10 mouse cellular contexts compared by ENCODE assay signal in the genomic region with DNA sequence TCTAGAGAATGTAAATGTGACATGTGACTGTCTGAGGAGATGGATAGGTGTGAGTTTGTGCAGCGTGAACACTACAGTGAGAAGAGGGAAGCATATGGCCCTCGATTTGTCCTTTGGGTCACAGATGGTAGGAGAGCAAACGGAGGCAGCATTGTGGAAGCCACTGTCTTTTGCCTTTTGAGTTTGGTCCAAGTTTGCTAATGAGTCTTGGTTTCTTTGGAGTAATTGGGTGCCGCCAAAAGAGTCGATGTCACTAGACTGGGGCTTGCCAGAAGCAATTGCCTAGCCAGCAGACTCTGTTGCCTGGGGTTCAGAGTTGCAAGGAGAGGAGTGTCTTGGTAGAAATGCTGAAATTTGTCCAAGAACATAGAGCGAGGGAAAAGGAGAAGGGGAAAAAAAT. TPM values are rescaled to one million over a fixed set of nuclear protein-coding genes. Genes with fewer than 3 reads are reported as not detected.
DNase-seq lines count a peak whose midpoint lies in the region; ATAC-seq and TF ChIP-seq lines count a peak whose summit lies in the region.
"Had no signal": no experiment of that assay in that cellular context is flagged by ENCODE, and none has a peak within 500 bp of the region (broad histone marks: within the 10 kb centered on the region; RNA-seq: fewer than 3 reads in every experiment).

No protein-coding gene starts in this region.

- no peak overlapping the region for H3K4me3 ChIP-seq in kidney, adult 2 months (ENCODE audit: insufficient read depth, low read depth, low read length)
- no peak overlapping the region for H3K4me3 ChIP-seq in midbrain, embryonic 12.5 days
- H3K4me3 ChIP-seq in stomach, postnatal 0 days (ENCODE audit: low read depth, low read length): no peak overlapping the region
- H3K4me3 ChIP-seq in liver, embryonic 12.5 days: no peak overlapping the region
- H3K4me3 ChIP-seq in heart, adult 2 months: no peak overlapping the region

- DNase-seq in kidney, adult 2 months: peak; percentile 46
- DNase-seq in kidney, postnatal 25 days: no peak
- DNase-seq in brain, embryonic 14.5 days (ENCODE audit: low read depth): peak; percentile 92
- peak; percentile 52 to 64 for DNase-seq in cerebellum, postnatal 14 days
- no peak for DNase-seq in stomach, postnatal 0 days (ENCODE audit: low spot score)
- no peak for DNase-seq in heart, adult 2 months
- DNase-seq: adrenal gland, postnatal 10 days; retina, postnatal 1 day had no signal

- no peak for ATAC-seq in midbrain, embryonic 12.5 days (ENCODE audit: low FRiP score, low read depth)
- ATAC-seq in stomach, postnatal 0 days (ENCODE audit: low FRiP score, low TSS enrichment): no peak
- ATAC-seq in liver, embryonic 12.5 days: no peak

- H3K36me3 ChIP-seq in kidney, adult 2 months (ENCODE audit: control insufficient read depth, insufficient read depth, low read length): no peaks in the 10 kb centered on the region
- H3K36me3 ChIP-seq in midbrain, embryonic 12.5 days: peaks cover 14% of the 10 kb centered on the region
- no peaks in the 10 kb centered on the region; the same call in 1 of the 2 replicates for H3K36me3 ChIP-seq in stomach, postnatal 0 days (ENCODE audit: control insufficient read depth, insufficient read depth, low read length)
- peaks cover 11% of the 10 kb centered on the region for H3K36me3 ChIP-seq in liver, embryonic 12.5 days
- no peaks in the 10 kb centered on the region for H3K36me3 ChIP-seq in heart, adult 2 months (ENCODE audit: control insufficient read depth, insufficient read depth, low read length)

- H3K9me3 ChIP-seq in midbrain, embryonic 12.5 days: no peaks in the 10 kb centered on the region
- no peaks in the 10 kb centered on the region for H3K9me3 ChIP-seq in stomach, postnatal 0 days (ENCODE audit: control insufficient read depth, low read length)
- H3K9me3 ChIP-seq in liver, embryonic 12.5 days (replicated peaks): no peaks in the 10 kb centered on the region

- no peak overlapping the region for H3K9ac ChIP-seq in midbrain, embryonic 12.5 days (replicated peaks)
- H3K9ac ChIP-seq in stomach, postnatal 0 days (ENCODE audit: low read length): no peak overlapping the region
- H3K9ac ChIP-seq in liver, embryonic 12.5 days: no peak overlapping the region
- H3K9ac ChIP-seq in heart, adult 2 months (ENCODE audit: low read depth, low read length): no peak overlapping the region

- 0 out of 2 replicates have a peak overlapping the region, but pooled peaks have one; percentile 74 for H3K4me2 ChIP-seq in midbrain, embryonic 12.5 days (replicated peaks)
- H3K4me2 ChIP-seq in stomach, postnatal 0 days (replicated peaks; ENCODE audit: low read depth): no peak overlapping the region
- no peak overlapping the region for H3K4me2 ChIP-seq in liver, embryonic 12.5 days

- intact Hi-C loops in heart, adult 2 months (cut with DNase I): loop anchor here (5.0 kb wide), 3 partner anchors 45 to 350 kb away; a partner anchor contains a TSS

- 66% methylated on average over 6 of the region's 6 CpGs for WGBS in kidney, adult 2 months
- WGBS in midbrain, embryonic 12.5 days: 86% methylated on average over 6 of the region's 6 CpGs
- 81% methylated on average over 6 of the region's 6 CpGs for WGBS in stomach, postnatal 0 days
- 75% methylated on average over 6 of the region's 6 CpGs for WGBS in liver, embryonic 12.5 days (ENCODE audit: insufficient replicate concordance)
- 85% methylated on average over 6 of the region's 6 CpGs for WGBS in heart, adult 2 months

- no peaks in the 10 kb centered on the region for H3K27me3 ChIP-seq in kidney, adult 2 months (replicated peaks; ENCODE audit: control insufficient read depth, insufficient read depth, low read length)
- peaks cover 7% of the 10 kb centered on the region; the same call in 1 of the 2 replicates for H3K27me3 ChIP-seq in midbrain, embryonic 12.5 days
- no peaks in the 10 kb centered on the region for H3K27me3 ChIP-seq in stomach, postnatal 0 days (ENCODE audit: control insufficient read depth, insufficient read depth, low read length)
- peaks cover 32% of the 10 kb centered on the region for H3K27me3 ChIP-seq in liver, embryonic 12.5 days (replicated peaks)
- H3K27me3 ChIP-seq in heart, adult 2 months (ENCODE audit: control insufficient read depth, insufficient read depth, low read length): no peaks in the 10 kb centered on the region

- no peak for TF ChIP-seq EP300 in stomach, postnatal 0 days (optimal IDR thresholded peaks at IDR 0.05)
- no peak for TF ChIP-seq EP300 in heart, adult 2 months (IDR thresholded peaks at IDR 0.05; ENCODE audit: insufficient read depth, low read depth, low read length)

- no peak for TF ChIP-seq POLR2A in kidney, adult 2 months (IDR thresholded peaks at IDR 0.05; ENCODE audit: low read depth, low read length)
- TF ChIP-seq POLR2A in brain, embryonic 14.5 days (IDR thresholded peaks at IDR 0.05; ENCODE audit: borderline replicate concordance, extremely low read depth, insufficient read depth, insufficient read length, poor library complexity, severe bottlenecking): no peak
- TF ChIP-seq POLR2A in heart, adult 2 months (IDR thresholded peaks at IDR 0.05; ENCODE audit: insufficient read depth, low read depth, low read length): no peak

- no peaks in the 10 kb centered on the region for H3K79me2 ChIP-seq in heart, adult 2 months (replicated peaks; ENCODE audit: control insufficient read depth, insufficient read depth, low read length)

- peaks cover 6% of the 10 kb centered on the region; the same call in 1 of the 2 replicates for H3K4me1 ChIP-seq in kidney, adult 2 months (ENCODE audit: control insufficient read depth, insufficient read depth, low read length)
- peaks cover 26% of the 10 kb centered on the region for H3K4me1 ChIP-seq in midbrain, embryonic 12.5 days
- peaks cover 5% of the 10 kb centered on the region; the same call in 1 of the 2 replicates for H3K4me1 ChIP-seq in stomach, postnatal 0 days (replicated peaks; ENCODE audit: control insufficient read depth, insufficient read depth)
- peaks cover 25% of the 10 kb centered on the region for H3K4me1 ChIP-seq in liver, embryonic 12.5 days
- peaks cover 2% of the 10 kb centered on the region for H3K4me1 ChIP-seq in heart, adult 2 months (ENCODE audit: control insufficient read depth, insufficient read depth, low read length)

- TF ChIP-seq CTCF in kidney, adult 2 months (conservative IDR thresholded peaks at IDR 0.05; ENCODE audit: insufficient read depth, insufficient read length, low read depth, low read length): no peak
- no peak for TF ChIP-seq CTCF in brain, embryonic 14.5 days (IDR thresholded peaks at IDR 0.05; ENCODE audit: borderline replicate concordance, extremely low read depth, insufficient read depth, insufficient read length)
- TF ChIP-seq CTCF in stomach, postnatal 0 days (IDR thresholded peaks at IDR 0.05; ENCODE audit: low read depth): no peak
- no peak for TF ChIP-seq CTCF in heart, adult 2 months (IDR thresholded peaks at IDR 0.05)

- no peak overlapping the region for H3K27ac ChIP-seq in kidney, adult 2 months (ENCODE audit: insufficient read depth, low read depth, low read length)
- peak overlapping the region; percentile 95; the same call in 1 of the 2 replicates for H3K27ac ChIP-seq in midbrain, embryonic 12.5 days (replicated peaks)
- no peak overlapping the region for H3K27ac ChIP-seq in stomach, postnatal 0 days (replicated peaks)
- no peak overlapping the region for H3K27ac ChIP-seq in liver, embryonic 12.5 days
- no peak overlapping the region for H3K27ac ChIP-seq in heart, adult 2 months

RNA-seq across cellular contexts. Expression of a gene that starts 1.1 kb away (rescaled TPM):
- polyA plus RNA-seq in kidney, adult 2 months (2012; rRNA removed): 23.1 and 29.3 TPM in 2 replicates
- polyA plus RNA-seq in brain, embryonic 14.5 days (2012; rRNA removed): 50.1 and 55.9 TPM in 2 replicates
- 28.9 and 29.8 TPM in 2 replicates for polyA plus RNA-seq in midbrain, embryonic 12.5 days (2016; fragmentation: Nextera tagmentation; extraction: Ambion mirVana)
- 4.3 and 4.8 TPM in 2 replicates for polyA plus RNA-seq in stomach, postnatal 0 days (2015; fragmentation: Nextera tagmentation; extraction: Ambion mirVana)
- 4.5 and 4.9 TPM in 2 replicates for polyA plus RNA-seq in liver, embryonic 12.5 days (2016; fragmentation: Nextera tagmentation; extraction: Ambion mirVana)
- 1 to 10 TPM; 1.8 to 2.6 TPM for total RNA-seq in heart, adult 2 months (2021)
- polyA plus RNA-seq in heart, adult 2 months (2012; rRNA removed): 4.1 and 4.2 TPM in 2 replicates

RNA-seq across cellular contexts. Expression of a gene that starts 10.8 kb away (rescaled TPM):
- polyA plus RNA-seq in kidney, adult 2 months (2012; rRNA removed): 7.0 and 7.1 TPM in 2 replicates
- polyA plus RNA-seq in brain, embryonic 14.5 days (2012; rRNA removed): 8.4 and 8.7 TPM in 2 replicates
- 5.6 TPM in 2 replicates for polyA plus RNA-seq in midbrain, embryonic 12.5 days (2016; fragmentation: Nextera tagmentation; extraction: Ambion mirVana)
- 5.5 TPM in 2 replicates for polyA plus RNA-seq in stomach, postnatal 0 days (2015; fragmentation: Nextera tagmentation; extraction: Ambion mirVana)
- polyA plus RNA-seq in liver, embryonic 12.5 days (2016; fragmentation: Nextera tagmentation; extraction: Ambion mirVana): 2.8 TPM in 2 replicates
- total RNA-seq in heart, adult 2 months (2021): 1 to 10 TPM; 4.9 to 5.4 TPM
- polyA plus RNA-seq in heart, adult 2 months (2012; rRNA removed): 5.7 and 7.1 TPM in 2 replicates

RNA-seq across cellular contexts. Expression of a gene that starts 14.6 kb away (rescaled TPM):
- polyA plus RNA-seq in kidney, adult 2 months (2012; rRNA removed): 37.7 and 38.7 TPM in 2 replicates
- 1.0 and 2.8 TPM in 2 replicates for polyA plus RNA-seq in brain, embryonic 14.5 days (2012; rRNA removed)
- polyA plus RNA-seq in midbrain, embryonic 12.5 days (2016; fragmentation: Nextera tagmentation; extraction: Ambion mirVana): 1.3 and 2.0 TPM in 2 replicates
- 0.04 and 0.05 TPM in 2 replicates for polyA plus RNA-seq in stomach, postnatal 0 days (2015; fragmentation: Nextera tagmentation; extraction: Ambion mirVana)
- polyA plus RNA-seq in liver, embryonic 12.5 days (2016; fragmentation: Nextera tagmentation; extraction: Ambion mirVana): 0.12 and 0.14 TPM in 2 replicates
- 1 to 10 TPM in 1 of 2 experiments, under 1 TPM in 1; 0.77 to 1.2 TPM for total RNA-seq in heart, adult 2 months (2021)
- 0.44 and 0.64 TPM in 2 replicates for polyA plus RNA-seq in heart, adult 2 months (2012; rRNA removed)

RNA-seq across cellular contexts. Expression of a gene that starts 25.7 kb away (rescaled TPM):
- polyA plus RNA-seq in kidney, adult 2 months (2012; rRNA removed): 18.4 and 25.7 TPM in 2 replicates
- 19.5 and 25.0 TPM in 2 replicates for polyA plus RNA-seq in brain, embryonic 14.5 days (2012; rRNA removed)
- polyA plus RNA-seq in midbrain, embryonic 12.5 days (2016; fragmentation: Nextera tagmentation; extraction: Ambion mirVana): 7.5 and 9.3 TPM in 2 replicates
- polyA plus RNA-seq in stomach, postnatal 0 days (2015; fragmentation: Nextera tagmentation; extraction: Ambion mirVana): 3.0 and 3.5 TPM in 2 replicates
- polyA plus RNA-seq in liver, embryonic 12.5 days (2016; fragmentation: Nextera tagmentation; extraction: Ambion mirVana): 1.1 and 1.2 TPM in 2 replicates
- total RNA-seq in heart, adult 2 months (2021): 10 to 100 TPM; 16.8 to 17.7 TPM
- 16.4 and 18.6 TPM in 2 replicates for polyA plus RNA-seq in heart, adult 2 months (2012; rRNA removed)

RNA-seq across cellular contexts. Expression of a gene that starts 44.9 kb away (rescaled TPM):
- 43.2 and 55.0 TPM in 2 replicates for polyA plus RNA-seq in kidney, adult 2 months (2012; rRNA removed)
- polyA plus RNA-seq in brain, embryonic 14.5 days (2012; rRNA removed): 135 and 166 TPM in 2 replicates
- polyA plus RNA-seq in midbrain, embryonic 12.5 days (2016; fragmentation: Nextera tagmentation; extraction: Ambion mirVana): 220 and 232 TPM in 2 replicates
- 159 and 166 TPM in 2 replicates for polyA plus RNA-seq in stomach, postnatal 0 days (2015; fragmentation: Nextera tagmentation; extraction: Ambion mirVana)
- polyA plus RNA-seq in liver, embryonic 12.5 days (2016; fragmentation: Nextera tagmentation; extraction: Ambion mirVana): 213 and 222 TPM in 2 replicates
- total RNA-seq in heart, adult 2 months (2021): 10 to 100 TPM; 48.1 to 49.9 TPM
- 42.4 and 75.5 TPM in 2 replicates for polyA plus RNA-seq in heart, adult 2 months (2012; rRNA removed)

Comparison
In these comparisons a context has a peak if more than half of its experiments do, and no peak if none do; other contexts are left out.
1. DNase-seq: peak in kidney, adult 2 months (single experiment), brain, embryonic 14.5 days (single experiment) and cerebellum, postnatal 14 days (2 of 2); none in kidney, postnatal 25 days (0 of 2), stomach, postnatal 0 days (single experiment) and heart, adult 2 months (0 of 2).
2. RNA of a gene that starts 14.6 kb away (polyA plus RNA-seq): 37.7 to 38.7 TPM in kidney, adult 2 months; 1.3 to 2.0 TPM in midbrain, embryonic 12.5 days, 1.0 to 2.8 TPM in brain, embryonic 14.5 days, 0.44 to 0.64 TPM in heart, adult 2 months, 0.12 to 0.14 TPM in liver, embryonic 12.5 days and 0.04 to 0.05 TPM in stomach, postnatal 0 days; every median in the first group is over 10 times any median in the second.